Mouse (Mus musculus): ENCODE measurements around the gene Fbxo34.

DNA sequence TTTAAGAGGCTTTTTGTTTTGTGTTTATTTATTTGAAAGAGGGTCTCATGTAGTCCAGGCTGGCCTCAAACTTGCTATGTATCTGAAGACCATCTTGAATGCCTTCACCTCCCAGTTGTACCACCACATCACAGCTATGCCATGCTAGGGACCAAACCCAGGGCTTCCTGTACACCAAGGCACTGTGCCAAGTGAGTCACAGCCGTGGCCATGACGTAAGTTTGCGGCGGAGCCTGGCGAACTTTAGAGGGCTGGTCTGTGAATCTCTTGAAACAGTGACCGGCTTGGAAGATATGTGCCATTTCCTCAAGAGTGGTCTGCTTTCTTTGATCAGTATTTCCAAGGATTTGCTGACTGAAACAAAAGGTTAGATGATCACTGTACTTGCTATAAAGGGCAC is 68.4 kb downstream of the Fbxo34 start:
- no peak for TF ChIP-seq GATA1 (IDR thresholded peaks at IDR 0.05; ENCODE audit: borderline replicate concordance, low read length)
- TF ChIP-seq FLI1 (IDR thresholded peaks at IDR 0.05; ENCODE audit: low read length) = no peak
